ENCODE assay signal across 9 mouse cellular contexts in the genomic region with DNA sequence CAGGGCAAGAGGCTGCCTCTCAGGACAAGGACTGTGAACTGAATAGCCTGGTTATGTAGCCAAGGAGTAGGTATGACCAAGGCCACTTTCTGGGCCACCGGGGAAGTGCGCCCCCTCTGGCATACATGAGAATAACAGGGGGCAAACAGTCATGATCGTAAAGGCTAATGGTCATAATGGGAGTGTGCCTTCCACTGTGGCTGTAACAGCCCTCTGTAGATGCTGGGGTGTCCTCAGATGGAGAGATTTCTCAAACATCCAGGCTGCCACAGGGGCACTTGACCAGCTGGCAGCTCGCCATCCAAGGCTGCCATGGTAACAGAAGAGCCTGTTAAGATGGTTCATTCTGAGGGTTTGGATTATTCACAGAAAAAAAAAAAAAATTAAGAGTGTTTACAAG.
DNase-seq lines count a peak whose midpoint lies in the region; ATAC-seq lines count a peak whose summit lies in the region.
"Had no signal": no experiment of that assay in that cellular context is flagged by ENCODE, and none has a peak within 500 bp of the region (broad histone marks: within the 10 kb centered on the region; RNA-seq: fewer than 3 reads in every experiment).

No protein-coding gene starts in this region.

- no peaks in the 10 kb centered on the region for H3K27me3 ChIP-seq in kidney, embryonic 14.5 days (ENCODE audit: control insufficient read depth, insufficient read depth, low read length)
- H3K27me3 ChIP-seq in intestine, embryonic 16.5 days (replicated peaks; ENCODE audit: control insufficient read depth, insufficient read depth, low read length), result no peaks in the 10 kb centered on the region

- DNase-seq in kidney, adult 18-20 months, result peak; percentile 7
- DNase-seq in 3T3-L1 (ENCODE audit: low read depth, low spot score) (peak; percentile 8), ZHBTc4 (ENCODE audit: low read depth, low spot score) (peak; percentile 63)
- DNase-seq in kidney, postnatal 14 days, result peak; percentile 30
- DNase-seq in neural tube, embryonic 10.5 days (ENCODE audit: extremely low spot score, low spot score), result no peak

- H3K9me3 ChIP-seq in kidney, embryonic 14.5 days (ENCODE audit: control insufficient read depth, low read length), result no peaks in the 10 kb centered on the region
- no peaks in the 10 kb centered on the region for H3K9me3 ChIP-seq in intestine, embryonic 16.5 days (ENCODE audit: control insufficient read depth, low read length)

- H3K4me3 ChIP-seq in kidney, embryonic 14.5 days (ENCODE audit: low read length), result no peak overlapping the region
- no peak overlapping the region for H3K4me3 ChIP-seq in intestine, embryonic 16.5 days (ENCODE audit: low read length)
- H3K4me3 ChIP-seq: myocyte had no signal

- no peak overlapping the region for H3K27ac ChIP-seq in kidney, embryonic 14.5 days (ENCODE audit: low read depth, low read length)
- no peak overlapping the region for H3K27ac ChIP-seq in intestine, embryonic 16.5 days (ENCODE audit: low read length)

- no peak for ATAC-seq in kidney, embryonic 14.5 days (ENCODE audit: low FRiP score, low TSS enrichment)
- ATAC-seq in CD4-positive, CD25-positive, alpha-beta regulatory T cell, adult 4 months, result no peak
- ATAC-seq in intestine, embryonic 16.5 days, result no peak

- no peak overlapping the region for H3K4me2 ChIP-seq in kidney, embryonic 14.5 days (replicated peaks; ENCODE audit: low read depth, low read length)
- no peak overlapping the region for H3K4me2 ChIP-seq in intestine, embryonic 16.5 days (ENCODE audit: low read depth, low read length)

- no peak overlapping the region for H3K9ac ChIP-seq in kidney, embryonic 14.5 days (ENCODE audit: low read depth, low read length)
- H3K9ac ChIP-seq in intestine, embryonic 16.5 days (ENCODE audit: low read depth, low read length), result no peak overlapping the region

- H3K36me3 ChIP-seq in kidney, embryonic 14.5 days (ENCODE audit: control insufficient read depth, insufficient read depth, low read length), result peaks cover 27% of the 10 kb centered on the region
- no peaks in the 10 kb centered on the region; the same call in none of the 2 replicates for H3K36me3 ChIP-seq in intestine, embryonic 16.5 days (ENCODE audit: control insufficient read depth, insufficient read depth, low read length)

- no peaks in the 10 kb centered on the region for H3K4me1 ChIP-seq in kidney, embryonic 14.5 days (ENCODE audit: control insufficient read depth, insufficient read depth, low read length)
- H3K4me1 ChIP-seq in intestine, embryonic 16.5 days (ENCODE audit: control insufficient read depth, insufficient read depth, low read length), result no peaks in the 10 kb centered on the region

- 79% methylated on average over 4 of the region's 4 CpGs for WGBS in kidney, embryonic 14.5 days
- 80% methylated on average over 4 of the region's 4 CpGs for WGBS in intestine, embryonic 16.5 days
